Mouse (Mus musculus): ENCODE measurements around the gene Hnrnpl. TPM values are rescaled to one million over a fixed set of nuclear protein-coding genes. Genes with fewer than 3 reads are reported as not detected.

Gene Hnrnpl
- polyA plus RNA-seq, 1 experiment from 2014 or later, result 312 TPM

- WGBS, result 90% methylated on average over 5 of the region's 5 CpGs
- Histone ChIP-seq H3K27ac (ENCODE audit: low read depth, low read length) (no peak overlapping the region), H3K4me1 (replicated peaks; ENCODE audit: control insufficient read depth, insufficient read depth, low read length) (peaks cover 19% of the 10 kb centered on the region), H3K9me3 (ENCODE audit: control insufficient read depth, low read length) (no peaks in the 10 kb centered on the region), H3K4me2 (replicated peaks; ENCODE audit: low read depth, low read length) (peak overlapping the region; percentile 79), H3K9ac (ENCODE audit: low read depth, low read length) (no peak overlapping the region), H3K36me3 (ENCODE audit: control insufficient read depth, insufficient read depth, low read length) (peaks cover 33% of the 10 kb centered on the region), H3K27me3 (ENCODE audit: control insufficient read depth, insufficient read depth, low read length) (no peaks in the 10 kb centered on the region), H3K4me3 (ENCODE audit: low read depth, low read length) (peak overlapping the region; percentile 91; the same call in 1 of the 2 replicates)
- DNase-seq (ENCODE audit: low spot score) (no peak), ATAC-seq (ENCODE audit: low FRiP score) (no peak)
Measured at GRCm38 (mm10) chr7:28812949-28813348, 4.6 kb downstream of the Hnrnpl start.

- ATAC-seq (ENCODE audit: low FRiP score) (no peak), DNase-seq (ENCODE audit: low spot score) (no peak)
- Histone ChIP-seq H3K9ac (ENCODE audit: low read depth, low read length) (no peak overlapping the region), H3K4me2 (replicated peaks; ENCODE audit: low read depth, low read length) (no peak overlapping the region), H3K27me3 (ENCODE audit: control insufficient read depth, insufficient read depth, low read length) (no peaks in the 10 kb centered on the region), H3K9me3 (ENCODE audit: control insufficient read depth, low read length) (no peaks in the 10 kb centered on the region), H3K27ac (ENCODE audit: low read depth, low read length) (no peak overlapping the region), H3K36me3 (ENCODE audit: control insufficient read depth, insufficient read depth, low read length) (peaks cover 42% of the 10 kb centered on the region), H3K4me1 (replicated peaks; ENCODE audit: control insufficient read depth, insufficient read depth, low read length) (peaks cover 24% of the 10 kb centered on the region), H3K4me3 (ENCODE audit: low read depth, low read length) (no peak overlapping the region)
- WGBS, result 93% methylated on average over 5 of the region's 5 CpGs
Measured at GRCm38 (mm10) chr7:28814306-28815034, 6.1 kb downstream of the Hnrnpl start.

- H3K9me3 ChIP-seq (ENCODE audit: control insufficient read depth, low read length), result no peaks in the 10 kb centered on the region
- ATAC-seq (ENCODE audit: low FRiP score) (no peak), DNase-seq (ENCODE audit: low spot score) (no peak)
- no peak overlapping the region for H3K4me2 ChIP-seq (replicated peaks; ENCODE audit: low read depth, low read length)
- H3K27me3 ChIP-seq (ENCODE audit: control insufficient read depth, insufficient read depth, low read length), result no peaks in the 10 kb centered on the region
- H3K36me3 ChIP-seq (ENCODE audit: control insufficient read depth, insufficient read depth, low read length), result peaks cover 46% of the 10 kb centered on the region
- H3K4me3 ChIP-seq (ENCODE audit: low read depth, low read length), result no peak overlapping the region
- 95% methylated on average over 9 of the region's 9 CpGs for WGBS
- no peak overlapping the region for H3K9ac ChIP-seq (ENCODE audit: low read depth, low read length)
- H3K4me1 ChIP-seq (replicated peaks; ENCODE audit: control insufficient read depth, insufficient read depth, low read length), result peaks cover 31% of the 10 kb centered on the region
- no peak overlapping the region for H3K27ac ChIP-seq (ENCODE audit: low read depth, low read length)
Measured at GRCm38 (mm10) chr7:28815230-28815629, 6.9 kb downstream of the Hnrnpl start.

- peaks cover 50% of the 10 kb centered on the region for H3K36me3 ChIP-seq (ENCODE audit: control insufficient read depth, insufficient read depth, low read length)
- H3K4me3 ChIP-seq (ENCODE audit: low read depth, low read length), result no peak overlapping the region
- WGBS, result 85% methylated on average over 9 of the region's 9 CpGs
- H3K4me1 ChIP-seq (replicated peaks; ENCODE audit: control insufficient read depth, insufficient read depth, low read length), result peaks cover 31% of the 10 kb centered on the region
- ATAC-seq (ENCODE audit: low FRiP score) (no peak), DNase-seq (ENCODE audit: low spot score) (no peak)
- H3K27me3 ChIP-seq (ENCODE audit: control insufficient read depth, insufficient read depth, low read length), result no peaks in the 10 kb centered on the region
- no peak overlapping the region for H3K9ac ChIP-seq (ENCODE audit: low read depth, low read length)
- no peak overlapping the region for H3K4me2 ChIP-seq (replicated peaks; ENCODE audit: low read depth, low read length)
- no peak overlapping the region; the same call in 1 of the 2 replicates for H3K27ac ChIP-seq (ENCODE audit: low read depth, low read length)
- H3K9me3 ChIP-seq (ENCODE audit: control insufficient read depth, low read length), result no peaks in the 10 kb centered on the region
Measured at GRCm38 (mm10) chr7:28816201-28816600, 7.9 kb downstream of the Hnrnpl start.

GRCm38 (mm10) chr7:28816920-28817319 is 8.6 kb downstream of the Hnrnpl start:
- no peak overlapping the region for H3K4me3 ChIP-seq (ENCODE audit: low read depth, low read length)

GRCm38 (mm10) chr7:28817524-28817923 is 9.2 kb downstream of the Hnrnpl start:
- H3K36me3 ChIP-seq (ENCODE audit: control insufficient read depth, insufficient read depth, low read length), result peaks cover 59% of the 10 kb centered on the region
- no peaks in the 10 kb centered on the region for H3K27me3 ChIP-seq (ENCODE audit: control insufficient read depth, insufficient read depth, low read length)
- no peak for DNase-seq (ENCODE audit: low spot score)
- no peaks in the 10 kb centered on the region for H3K9me3 ChIP-seq (ENCODE audit: control insufficient read depth, low read length)
- H3K4me3 ChIP-seq (ENCODE audit: low read depth, low read length), result no peak overlapping the region
- WGBS, result 80% methylated on average over 6 of the region's 6 CpGs
- no peak overlapping the region for H3K27ac ChIP-seq (ENCODE audit: low read depth, low read length)
- no peak overlapping the region for H3K9ac ChIP-seq (ENCODE audit: low read depth, low read length)
- peaks cover 28% of the 10 kb centered on the region for H3K4me1 ChIP-seq (replicated peaks; ENCODE audit: control insufficient read depth, insufficient read depth, low read length)
- no peak overlapping the region for H3K4me2 ChIP-seq (replicated peaks; ENCODE audit: low read depth, low read length)
- no peak for ATAC-seq (ENCODE audit: low FRiP score)

More at GRCm38 (mm10) chr7:28816920-28817319, 8.6 kb downstream of the Hnrnpl start:
- no peak overlapping the region for H3K27ac ChIP-seq (ENCODE audit: low read depth, low read length)
- DNase-seq (ENCODE audit: low spot score) (no peak), ATAC-seq (ENCODE audit: low FRiP score) (no peak)
- H3K9ac ChIP-seq (ENCODE audit: low read depth, low read length), result no peak overlapping the region
- peaks cover 55% of the 10 kb centered on the region for H3K36me3 ChIP-seq (ENCODE audit: control insufficient read depth, insufficient read depth, low read length)
- WGBS, result 92% methylated on average over 10 of the region's 10 CpGs
- no peaks in the 10 kb centered on the region for H3K27me3 ChIP-seq (ENCODE audit: control insufficient read depth, insufficient read depth, low read length)
- no peaks in the 10 kb centered on the region for H3K9me3 ChIP-seq (ENCODE audit: control insufficient read depth, low read length)
- H3K4me2 ChIP-seq (replicated peaks; ENCODE audit: low read depth, low read length), result no peak overlapping the region
- H3K4me1 ChIP-seq (replicated peaks; ENCODE audit: control insufficient read depth, insufficient read depth, low read length), result peaks cover 31% of the 10 kb centered on the region

GRCm38 (mm10) chr7:28817957-28818356 is 9.6 kb downstream of the Hnrnpl start:
- whole genome bisulfite sequencing, result 87% methylated on average over 4 of the region's 4 CpGs
- peaks cover 59% of the 10 kb centered on the region for H3K36me3 ChIP-seq (ENCODE audit: control insufficient read depth, insufficient read depth, low read length)
- no peak overlapping the region for H3K27ac ChIP-seq (ENCODE audit: low read depth, low read length)
- H3K4me3 ChIP-seq (ENCODE audit: low read depth, low read length), result no peak overlapping the region
- H3K9me3 ChIP-seq (ENCODE audit: control insufficient read depth, low read length), result no peaks in the 10 kb centered on the region
- H3K9ac ChIP-seq (ENCODE audit: low read depth, low read length), result no peak overlapping the region
- ATAC-seq (ENCODE audit: low FRiP score) (no peak), DNase-seq (ENCODE audit: low spot score) (no peak)
- no peaks in the 10 kb centered on the region for H3K27me3 ChIP-seq (ENCODE audit: control insufficient read depth, insufficient read depth, low read length)
- peaks cover 27% of the 10 kb centered on the region for H3K4me1 ChIP-seq (replicated peaks; ENCODE audit: control insufficient read depth, insufficient read depth, low read length)
- H3K4me2 ChIP-seq (replicated peaks; ENCODE audit: low read depth, low read length), result no peak overlapping the region

GRCm38 (mm10) chr7:28818436-28818835 is 10.1 kb downstream of the Hnrnpl start:
- no peak overlapping the region for H3K9ac ChIP-seq (ENCODE audit: low read depth, low read length)
- WGBS, result 81% methylated on average over 17 of the region's 18 CpGs
- H3K4me3 ChIP-seq (ENCODE audit: low read depth, low read length), result no peak overlapping the region
- no peak overlapping the region for H3K27ac ChIP-seq (ENCODE audit: low read depth, low read length)
- peaks cover 22% of the 10 kb centered on the region for H3K4me1 ChIP-seq (replicated peaks; ENCODE audit: control insufficient read depth, insufficient read depth, low read length)
- ATAC-seq (ENCODE audit: low FRiP score) (no peak), DNase-seq (ENCODE audit: low spot score) (no peak)
- H3K4me2 ChIP-seq (replicated peaks; ENCODE audit: low read depth, low read length), result no peak overlapping the region
- peaks cover 54% of the 10 kb centered on the region for H3K36me3 ChIP-seq (ENCODE audit: control insufficient read depth, insufficient read depth, low read length)
- no peaks in the 10 kb centered on the region for H3K27me3 ChIP-seq (ENCODE audit: control insufficient read depth, insufficient read depth, low read length)
- H3K9me3 ChIP-seq (ENCODE audit: control insufficient read depth, low read length), result no peaks in the 10 kb centered on the region

- WGBS, result 82% methylated on average over 4 of the region's 4 CpGs
- ATAC-seq (ENCODE audit: low FRiP score) (no peak), DNase-seq (ENCODE audit: low spot score) (no peak)
- Histone ChIP-seq H3K4me1 (replicated peaks; ENCODE audit: control insufficient read depth, insufficient read depth, low read length) (peaks cover 21% of the 10 kb centered on the region), H3K27ac (ENCODE audit: low read depth, low read length) (no peak overlapping the region), H3K27me3 (ENCODE audit: control insufficient read depth, insufficient read depth, low read length) (no peaks in the 10 kb centered on the region), H3K4me2 (replicated peaks; ENCODE audit: low read depth, low read length) (no peak overlapping the region), H3K36me3 (ENCODE audit: control insufficient read depth, insufficient read depth, low read length) (peaks cover 51% of the 10 kb centered on the region), H3K9ac (ENCODE audit: low read depth, low read length) (no peak overlapping the region), H3K4me3 (ENCODE audit: low read depth, low read length) (no peak overlapping the region), H3K9me3 (ENCODE audit: control insufficient read depth, low read length) (no peaks in the 10 kb centered on the region)
Measured at GRCm38 (mm10) chr7:28818861-28819452, 10.6 kb downstream of the Hnrnpl start.
